Mouse (Mus musculus): ENCODE results near the gene Lonp1.
"Not testable (repeated sequence)": the region's sequence is repeated elsewhere in the genome, so short reads cannot be mapped to it uniquely, and the experiment has no call there.

Gene Lonp1

GRCm38 (mm10) chr17:56617628-56618027, 9.1 kb downstream of the Lonp1 start:
- no peak for DNase-seq

- DNase-seq: no peak
These were observed 10.0 kb downstream of the Lonp1 start for GRCm38 (mm10) chr17:56616725-56617124.

GRCm38 (mm10) chr17:56615792-56616191, 10.9 kb downstream of the Lonp1 start:
- DNase-seq: no peak

GRCm38 (mm10) chr17:56615136-56615784, 11.4 kb downstream of the Lonp1 start:
- no peak for DNase-seq

GRCm38 (mm10) chr17:56614391-56615135, 12.1 kb downstream of the Lonp1 start:
- DNase-seq: peak in 1 of 2 experiments; percentile 44

- DNase-seq: peak in 1 of 2 experiments; percentile 28
These were observed 12.8 kb downstream of the Lonp1 start for GRCm38 (mm10) chr17:56613893-56614292.

GRCm38 (mm10) chr17:56613236-56613844, 13.3 kb downstream of the Lonp1 start, which contains the start of gene Rpl36:
Gene Rpl36 (plus strand): TSS chr17:56613416.
- peak; percentile 95 to 98 for DNase-seq

- DNase-seq: not testable (repeated sequence)
These were observed 14.1 kb downstream of the Lonp1 start for GRCm38 (mm10) chr17:56612565-56612939.

DNA sequence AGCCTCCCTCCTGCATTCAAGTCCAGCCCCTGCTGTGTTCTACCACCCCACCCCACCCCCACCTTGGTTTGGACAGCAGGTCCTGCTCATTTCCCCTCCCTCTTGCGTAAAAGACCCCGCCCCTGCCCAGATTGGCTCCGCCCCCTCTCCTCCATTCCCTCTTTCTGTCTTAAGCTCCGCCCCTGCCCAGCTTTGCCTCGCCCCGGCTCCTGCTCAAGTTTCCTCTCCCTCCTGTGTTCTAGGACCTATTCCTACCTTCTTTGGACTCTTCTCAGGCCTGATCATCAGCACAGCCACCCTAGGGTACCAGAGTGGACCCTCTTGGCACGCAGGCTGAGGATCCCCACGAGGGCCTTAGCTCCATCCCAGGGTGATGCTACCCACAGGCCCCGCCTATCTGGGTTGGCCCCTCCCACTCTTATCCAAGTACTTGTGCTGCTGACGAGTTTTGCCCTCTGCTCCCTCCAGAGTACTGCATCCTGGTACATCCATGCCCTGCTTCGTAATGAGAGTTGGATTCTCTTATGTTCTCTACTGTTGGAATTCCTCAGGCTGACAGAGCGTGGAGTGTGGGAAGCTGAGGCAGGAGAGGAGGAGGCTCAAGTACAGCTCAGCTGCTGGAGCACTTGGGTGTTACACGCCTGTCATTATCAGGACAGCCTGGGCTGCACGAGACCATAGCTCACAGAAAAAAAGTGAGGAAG, 14.7 kb downstream of the Lonp1 start:
- DNase-seq: no peak

GRCm38 (mm10) chr17:56611323-56611722, 15.4 kb downstream of the Lonp1 start:
- no peak for DNase-seq

GRCm38 (mm10) chr17:56609452-56610171, 17.1 kb downstream of the Lonp1 start, which contains the start of gene 2410015M20Rik:
Gene 2410015M20Rik (minus strand): TSS chr17:56609771.
- peak; percentile 94 to 98 for DNase-seq

- no peak for DNase-seq
These were observed 18.0 kb downstream of the Lonp1 start for GRCm38 (mm10) chr17:56608699-56609098.

GRCm38 (mm10) chr17:56607521-56608062, 19.1 kb downstream of the Lonp1 start:
- DNase-seq: no peak

GRCm38 (mm10) chr17:56605431-56605830, 21.3 kb downstream of the Lonp1 start:
- DNase-seq: no peak

DNA sequence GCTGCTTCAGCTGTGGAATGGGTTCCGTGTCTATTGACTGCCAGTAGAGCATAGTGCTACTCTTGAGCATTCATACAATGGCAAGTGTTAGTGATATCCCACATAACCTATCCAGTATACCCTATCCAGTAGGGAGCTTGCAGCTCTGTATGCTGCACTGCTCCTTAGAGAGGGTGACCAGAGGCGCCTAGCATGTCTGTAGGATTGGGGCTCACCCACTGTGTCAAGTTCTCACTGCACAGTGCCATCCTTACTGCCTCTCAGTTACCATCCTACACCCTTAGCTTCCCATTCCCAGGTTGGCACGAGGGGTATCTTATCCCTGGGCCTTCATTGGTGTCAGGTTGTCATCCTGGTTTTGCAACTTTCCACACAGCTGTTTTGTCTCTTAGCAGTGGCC, 22.3 kb downstream of the Lonp1 start:
- no peak for DNase-seq

- DNase-seq: no peak
These were observed 22.7 kb downstream of the Lonp1 start for GRCm38 (mm10) chr17:56604070-56604380.

GRCm38 (mm10) chr17:56603186-56604069, 23.3 kb downstream of the Lonp1 start:
- DNase-seq: peak; percentile 43 to 45

DNA sequence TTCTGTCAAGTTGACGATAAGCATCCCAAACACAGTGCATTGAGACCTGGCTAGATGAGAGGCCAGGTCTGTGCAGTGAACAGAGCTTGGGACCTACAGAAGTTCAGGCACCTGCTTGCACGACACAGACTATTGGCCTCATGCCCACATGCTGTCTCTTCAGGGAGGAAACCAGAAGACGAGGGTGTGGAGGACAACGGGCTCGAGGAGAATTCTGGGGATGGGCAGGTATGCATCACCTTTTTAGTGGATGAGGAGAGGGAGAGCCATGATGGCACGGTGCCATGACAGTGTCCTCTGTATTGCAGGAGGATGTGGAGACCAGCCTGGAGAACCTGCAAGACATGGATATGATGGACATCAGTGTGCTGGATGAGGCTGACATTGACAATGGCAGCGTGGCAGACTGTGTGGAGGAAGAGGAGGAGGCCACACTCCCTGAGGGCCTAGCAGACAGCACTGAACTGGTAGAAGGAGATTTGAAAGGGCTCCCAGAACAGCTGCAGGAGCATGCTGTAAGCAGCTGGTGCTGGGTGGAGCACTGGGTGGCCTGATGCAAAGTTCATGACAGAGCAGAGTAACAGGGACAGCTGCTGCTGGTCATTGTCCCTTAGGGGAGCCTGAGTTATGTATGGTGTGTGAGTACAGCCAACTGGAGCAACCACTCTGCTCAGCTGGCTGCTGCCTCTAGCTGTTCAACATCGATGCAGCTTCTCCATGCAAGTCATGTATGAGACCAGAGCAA, 33.0 kb downstream of the Lonp1 start:
- peak in 1 of 2 experiments; percentile 36 for DNase-seq

GRCm38 (mm10) chr17:56592553-56592952, 34.1 kb downstream of the Lonp1 start:
- no peak for DNase-seq

DNA sequence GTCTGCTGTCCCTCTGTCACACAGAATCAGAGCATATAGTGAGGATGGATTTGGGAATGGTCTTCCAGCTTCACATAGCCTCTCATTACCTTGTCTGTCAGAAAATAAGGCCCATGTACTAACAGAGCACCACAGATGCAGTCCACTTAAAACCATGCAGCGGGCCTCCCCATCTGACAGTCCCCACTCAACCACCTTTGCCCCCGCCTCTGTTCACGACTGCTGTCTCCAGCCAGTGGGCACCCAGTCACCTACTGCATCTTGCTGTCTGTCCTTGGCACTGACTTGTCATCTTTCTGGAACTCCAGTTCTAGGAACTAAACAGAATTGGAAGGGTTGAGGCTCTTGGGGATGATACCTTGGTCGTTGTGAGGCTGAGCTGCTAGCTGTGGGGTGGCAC, 37.8 kb downstream of the Lonp1 start:
- no peak for DNase-seq

- DNase-seq: no peak
These were observed 38.9 kb downstream of the Lonp1 start for GRCm38 (mm10) chr17:56587773-56588172.
